Mouse (Mus musculus): ENCODE data around the gene Triap1.

The Triap1 gene

DNA sequence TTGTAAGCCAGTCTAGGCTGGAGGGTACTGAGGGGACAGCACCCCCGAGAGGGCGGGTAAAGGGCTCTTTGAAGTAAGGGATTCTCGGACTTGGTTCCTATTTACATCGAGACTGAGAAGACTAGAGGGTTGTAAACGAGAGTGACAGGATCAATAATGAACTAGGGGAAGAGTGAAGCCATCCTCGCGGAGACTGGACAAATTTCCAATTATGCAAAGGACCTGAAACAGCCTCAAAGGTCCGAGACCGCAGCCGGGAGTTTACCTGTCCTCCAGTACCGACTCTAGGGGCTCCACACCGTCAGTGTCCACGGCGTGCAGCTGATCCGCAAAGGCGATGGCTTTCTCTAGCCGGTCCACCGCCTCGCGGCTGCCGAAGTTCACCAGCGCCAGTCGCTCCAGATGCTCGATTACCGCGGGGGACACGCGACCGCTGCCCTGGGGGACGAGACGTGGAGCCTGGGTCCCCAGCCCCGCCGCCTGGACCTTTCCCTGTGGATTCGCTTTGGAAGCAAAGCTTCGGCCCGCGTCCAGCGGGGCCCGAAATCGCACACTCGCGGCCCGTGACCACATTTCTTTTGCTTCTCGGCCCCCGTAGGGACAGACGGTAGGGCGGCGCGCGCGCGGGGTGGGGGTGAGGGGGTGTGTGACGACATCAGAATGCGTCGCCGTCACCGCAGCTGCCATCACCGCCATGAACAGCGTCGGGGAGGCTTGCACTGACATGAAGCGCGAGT lies at the start of gene Triap1, which contains the start of gene Gatc:
TSS of gene Triap1 (plus strand) at position 649 of the 737 bp plus-strand sequence.
TSS of gene Gatc (minus strand) at position 602 of the 737 bp plus-strand sequence.
- no peak; the same call in 1 of the 2 replicates for TF ChIP-seq GATA4 (IDR thresholded peaks at IDR 0.05; ENCODE audit: insufficient replicate concordance, low read length)

DNA sequence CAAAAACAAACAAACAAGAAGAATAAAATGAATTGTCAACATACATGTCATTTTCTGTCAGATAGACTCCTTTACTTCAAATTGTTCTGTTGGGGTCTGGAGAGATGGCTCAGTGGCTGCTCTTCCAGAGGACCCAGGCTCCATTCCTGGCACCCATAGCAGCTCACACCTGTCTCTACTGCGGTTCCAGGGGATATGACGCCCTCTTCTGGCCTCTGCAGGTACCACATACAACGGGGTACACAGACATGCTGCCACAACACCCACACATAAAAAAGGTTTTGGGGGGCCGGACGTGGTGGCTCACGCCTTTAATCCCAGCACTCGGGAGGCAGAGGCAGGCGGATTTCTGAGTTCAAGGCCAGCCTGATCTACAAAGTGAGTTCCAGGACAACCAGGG lies 46.9 kb upstream of the Triap1 start:
- no peak for TF ChIP-seq GATA4 (IDR thresholded peaks at IDR 0.05; ENCODE audit: insufficient replicate concordance, low read length)

DNA sequence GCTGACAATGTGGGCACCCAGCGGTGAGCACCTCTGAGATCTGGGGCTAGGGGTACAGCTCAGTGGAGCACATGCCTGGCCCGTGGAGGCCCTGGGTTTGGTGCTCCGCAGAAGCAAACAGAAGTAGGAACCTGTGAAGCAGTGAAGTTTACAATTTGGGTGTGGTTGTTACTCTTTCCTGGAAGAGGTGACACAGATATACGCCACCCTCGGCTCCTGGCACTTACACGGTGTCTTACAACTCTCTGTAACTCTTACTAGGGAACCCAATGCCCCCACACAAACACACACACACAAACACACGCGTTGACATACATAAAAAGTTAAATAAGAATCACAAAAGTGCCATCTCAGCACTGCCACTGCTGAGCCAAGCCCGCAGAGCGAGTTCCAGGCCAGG lies 44.7 kb upstream of the Triap1 start:
- TF ChIP-seq GATA4 (IDR thresholded peaks at IDR 0.05; ENCODE audit: insufficient replicate concordance, low read length): no peak

DNA sequence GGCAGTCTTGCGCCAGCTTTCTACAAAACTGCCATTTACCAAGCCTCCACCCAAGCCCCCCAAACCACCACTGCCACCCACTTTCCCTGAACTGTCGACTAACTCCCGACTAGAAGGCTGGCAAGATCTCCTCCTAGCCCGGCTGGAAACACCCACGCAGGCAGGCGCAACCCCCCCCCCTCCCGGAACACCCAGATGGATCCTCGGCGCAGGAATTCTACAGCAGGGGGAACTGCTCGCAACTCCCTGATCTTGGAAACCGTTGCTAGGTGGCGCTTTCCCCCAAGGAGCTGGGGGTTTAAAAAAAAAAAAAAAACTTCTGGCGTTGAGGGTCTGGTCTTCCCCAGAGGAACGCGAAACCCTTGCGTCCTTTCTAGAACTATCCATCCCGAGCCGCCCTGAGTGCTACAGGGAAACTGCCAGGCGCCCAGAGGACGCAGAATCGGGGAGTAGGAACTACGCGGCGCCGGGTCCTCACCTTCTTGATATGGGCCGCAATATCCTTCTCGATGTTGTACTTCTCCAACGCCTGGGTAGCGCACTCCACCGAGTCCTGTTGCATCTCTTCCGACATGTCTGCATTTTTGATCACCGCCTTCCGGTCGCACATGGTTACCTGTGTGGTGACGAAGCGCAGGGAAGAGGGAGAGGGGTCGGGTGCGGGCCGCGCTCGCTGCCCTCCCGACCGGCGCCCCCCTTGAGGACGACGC lies 40.8 kb upstream of the Triap1 start:
- TF ChIP-seq GATA4 (IDR thresholded peaks at IDR 0.05; ENCODE audit: insufficient replicate concordance, low read length): no peak

DNA sequence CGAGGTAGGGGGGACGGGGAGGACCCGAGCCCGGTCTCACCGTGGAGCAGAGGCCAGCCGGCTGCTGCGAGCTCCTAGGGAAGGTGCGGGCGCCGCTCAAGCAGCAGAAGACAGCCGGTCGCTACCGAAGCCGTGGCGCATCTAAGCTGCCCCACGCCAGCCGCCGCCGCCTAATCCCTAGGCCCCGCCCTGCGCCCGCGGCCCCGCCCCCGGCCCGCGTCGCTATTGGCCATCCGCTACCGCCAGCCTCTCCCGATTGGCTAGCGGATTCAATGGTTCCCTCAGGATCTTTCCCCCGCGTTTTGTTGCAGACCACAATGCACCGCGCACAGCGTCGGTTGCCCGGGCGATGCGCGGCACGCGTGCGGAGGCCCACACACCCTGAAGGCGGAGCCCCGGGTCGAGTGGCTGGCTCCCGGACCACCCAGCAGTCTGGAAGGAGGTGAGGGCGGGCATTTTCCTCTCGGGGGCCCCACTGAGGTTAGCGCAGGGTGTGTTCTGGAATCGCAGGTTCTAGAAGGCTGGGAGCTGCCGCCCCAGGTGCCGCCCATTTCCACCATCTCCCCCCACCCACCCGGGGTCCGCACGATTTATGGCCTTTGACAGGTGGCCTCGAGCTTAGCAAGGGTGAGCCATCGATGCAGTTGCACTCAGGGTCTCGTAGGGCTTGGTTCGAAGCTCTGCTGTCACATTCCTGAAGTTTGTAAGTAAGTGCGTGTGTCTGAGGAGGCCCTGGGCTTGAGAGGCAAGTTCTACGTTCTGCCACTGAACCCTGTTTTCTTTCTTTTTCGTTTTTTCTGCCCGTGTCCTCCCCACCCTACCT lies 40.0 kb upstream of the Triap1 start, which contains the start of gene Dynll1:
TSS of gene Dynll1 (minus strand) at position 208 of the 823 bp plus-strand sequence.
- no peak for TF ChIP-seq GATA4 (IDR thresholded peaks at IDR 0.05; ENCODE audit: insufficient replicate concordance, low read length)

DNA sequence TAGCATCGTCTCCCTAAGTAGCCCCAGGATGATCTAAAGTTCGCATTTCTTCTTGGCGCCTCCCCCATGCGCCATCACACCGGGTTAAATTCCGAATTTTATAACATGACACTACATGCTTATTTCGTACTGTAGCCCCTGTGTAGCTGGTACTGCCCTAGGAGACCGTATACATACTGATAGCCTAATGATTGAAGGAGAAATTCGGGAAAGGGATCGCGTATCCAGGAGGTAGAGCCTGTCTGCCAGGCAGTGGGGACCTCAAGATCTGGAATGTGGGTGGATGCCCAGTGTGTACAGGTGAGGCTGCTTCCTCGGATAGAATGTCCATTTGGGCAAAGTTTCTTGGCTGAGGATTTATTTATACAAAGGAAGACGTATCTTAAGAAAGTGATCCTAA lies 39.4 kb upstream of the Triap1 start:
- TF ChIP-seq GATA4 (IDR thresholded peaks at IDR 0.05; ENCODE audit: insufficient replicate concordance, low read length): no peak

DNA sequence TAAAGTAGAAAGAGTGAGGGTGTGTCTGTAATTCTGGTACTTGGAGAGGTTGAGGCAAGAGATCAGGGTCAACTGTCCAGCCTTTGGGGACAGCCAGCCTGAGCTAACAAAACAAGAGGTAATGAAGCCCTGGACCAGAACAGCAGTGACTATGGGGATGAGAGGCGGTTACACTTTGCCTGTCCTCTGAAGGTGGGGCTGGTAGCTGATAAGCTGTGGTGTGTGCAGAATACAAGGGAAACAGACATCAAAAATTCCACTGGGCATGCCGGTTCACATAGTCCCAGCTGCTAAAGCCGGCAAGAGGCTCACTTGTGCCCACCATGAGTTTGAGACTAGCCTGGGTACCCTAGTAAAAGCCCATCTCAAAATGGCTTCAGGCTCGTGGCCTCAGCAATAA lies 28.7 kb upstream of the Triap1 start:
- TF ChIP-seq GATA4 (IDR thresholded peaks at IDR 0.05; ENCODE audit: insufficient replicate concordance, low read length): no peak

DNA sequence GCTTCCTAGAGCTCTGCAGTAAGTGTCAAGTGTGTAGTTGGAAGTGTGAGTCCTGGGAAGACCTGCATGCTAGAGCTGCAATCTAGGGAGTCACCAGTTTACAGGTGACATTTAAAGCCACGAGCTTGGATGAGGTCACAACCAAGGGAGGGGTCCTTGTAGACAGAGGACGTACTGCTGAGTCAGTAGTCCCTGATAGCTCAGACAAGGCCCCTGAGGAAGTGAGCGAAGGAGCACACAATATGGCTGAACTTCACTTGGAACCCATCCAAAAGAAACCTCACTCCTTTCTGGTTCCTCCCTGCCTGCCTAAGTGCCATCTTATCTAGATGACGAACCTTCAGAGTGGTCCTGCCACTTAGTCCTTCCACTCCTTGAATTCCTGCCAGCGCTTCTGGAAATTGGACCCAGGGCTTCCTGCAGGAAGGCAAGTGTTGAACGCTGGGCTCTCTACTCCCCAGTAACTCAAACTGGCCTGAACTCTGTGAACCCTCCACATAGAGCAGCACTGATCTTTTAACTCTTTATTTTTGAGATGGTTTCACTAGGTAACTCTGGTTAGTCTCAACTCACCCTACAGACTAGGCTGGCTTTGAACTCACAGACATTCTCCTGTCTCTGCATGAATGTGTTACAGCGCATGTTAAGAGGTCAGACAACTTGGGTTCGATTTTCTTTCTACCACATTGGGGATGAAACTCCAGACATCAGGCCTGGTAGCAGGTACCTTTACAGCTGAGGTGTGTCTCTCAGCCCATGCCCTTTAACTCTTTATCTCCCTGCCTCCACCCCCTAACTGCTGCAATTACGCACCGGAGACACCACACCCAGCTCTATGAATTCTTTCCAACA lies 28.0 kb upstream of the Triap1 start:
- TF ChIP-seq GATA4 (IDR thresholded peaks at IDR 0.05; ENCODE audit: insufficient replicate concordance, low read length): no peak

DNA sequence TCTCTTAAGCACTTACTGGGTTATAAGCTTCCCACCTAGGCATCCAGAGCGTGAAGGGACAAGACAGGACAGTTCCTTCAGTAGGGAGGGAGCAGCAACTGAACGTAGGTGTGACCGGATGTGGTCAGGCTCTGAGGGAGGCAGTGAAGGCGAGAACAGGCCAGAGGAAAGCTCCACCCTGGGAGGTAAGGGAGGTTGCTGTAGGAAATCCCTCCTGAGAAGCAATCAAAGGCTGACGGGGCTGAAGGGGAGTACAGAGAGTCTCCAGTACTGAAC lies 27.4 kb upstream of the Triap1 start:
- no peak for TF ChIP-seq GATA4 (IDR thresholded peaks at IDR 0.05; ENCODE audit: insufficient replicate concordance, low read length)

DNA sequence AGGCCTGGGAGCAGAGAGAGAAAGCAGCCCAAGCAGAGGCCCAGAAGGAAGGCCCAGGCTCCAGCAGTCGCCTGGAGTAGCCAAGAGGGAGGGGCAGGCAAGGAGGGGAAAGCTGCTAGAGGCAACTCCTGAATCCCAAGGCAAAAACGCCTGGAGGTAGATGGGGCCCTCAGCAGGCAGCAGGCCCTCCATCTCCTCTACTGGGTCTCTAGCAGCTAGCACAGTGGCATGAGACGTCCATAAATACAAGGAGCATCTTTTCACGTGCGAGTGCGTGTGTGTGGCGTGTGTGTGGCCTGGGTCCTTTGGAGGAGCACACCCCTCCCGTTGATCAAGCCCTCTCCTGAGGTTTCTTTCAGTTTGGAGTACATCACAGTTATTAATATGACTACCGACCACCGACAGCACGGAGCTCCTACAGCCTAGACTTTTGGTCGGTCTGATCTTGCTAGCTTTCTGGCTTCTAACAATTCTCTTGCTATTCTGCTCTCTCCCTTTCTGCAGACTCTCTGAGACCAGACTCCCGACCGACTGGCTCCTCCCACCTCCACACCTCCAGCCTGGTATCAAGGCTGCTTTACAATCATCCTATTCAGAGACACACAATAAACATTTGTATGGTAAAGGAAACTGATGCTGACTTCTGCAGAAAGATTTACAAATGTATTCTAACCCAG lies 23.9 kb upstream of the Triap1 start:
- no peak for TF ChIP-seq GATA4 (IDR thresholded peaks at IDR 0.05; ENCODE audit: insufficient replicate concordance, low read length)

DNA sequence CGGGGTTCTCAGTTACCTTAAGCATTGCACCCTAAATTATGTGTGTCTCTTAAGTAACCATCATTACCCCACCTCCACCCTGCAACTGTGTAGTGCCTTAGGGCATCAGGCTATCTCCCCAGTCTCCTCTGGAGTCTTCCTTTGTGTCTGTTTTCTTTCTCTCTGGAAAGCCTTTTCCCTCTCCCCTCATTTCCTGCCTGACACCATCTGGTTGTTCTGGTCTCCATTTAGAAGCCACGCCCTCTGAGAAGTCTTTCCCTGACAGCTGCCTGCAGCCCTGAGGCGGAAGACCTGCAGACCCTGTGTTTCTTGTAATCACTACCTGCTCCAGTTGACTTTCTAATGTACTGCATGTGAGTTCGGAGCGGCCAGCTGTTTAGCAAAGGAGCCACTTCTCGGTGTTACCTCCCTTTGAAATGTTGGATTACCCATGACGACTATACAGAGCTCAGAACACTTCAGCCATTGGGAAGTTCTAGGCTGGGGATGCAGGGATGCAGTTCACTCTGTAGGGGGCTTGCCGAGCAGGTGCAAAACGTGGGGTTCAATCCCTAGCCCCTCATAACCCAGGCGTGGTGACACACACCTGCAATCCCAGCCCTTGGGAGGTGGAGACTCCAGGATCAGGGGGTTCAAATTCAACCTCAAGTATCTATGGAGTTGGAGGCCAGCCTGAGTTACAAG lies 23.2 kb upstream of the Triap1 start:
- no peak for TF ChIP-seq GATA4 (IDR thresholded peaks at IDR 0.05; ENCODE audit: insufficient replicate concordance, low read length)

DNA sequence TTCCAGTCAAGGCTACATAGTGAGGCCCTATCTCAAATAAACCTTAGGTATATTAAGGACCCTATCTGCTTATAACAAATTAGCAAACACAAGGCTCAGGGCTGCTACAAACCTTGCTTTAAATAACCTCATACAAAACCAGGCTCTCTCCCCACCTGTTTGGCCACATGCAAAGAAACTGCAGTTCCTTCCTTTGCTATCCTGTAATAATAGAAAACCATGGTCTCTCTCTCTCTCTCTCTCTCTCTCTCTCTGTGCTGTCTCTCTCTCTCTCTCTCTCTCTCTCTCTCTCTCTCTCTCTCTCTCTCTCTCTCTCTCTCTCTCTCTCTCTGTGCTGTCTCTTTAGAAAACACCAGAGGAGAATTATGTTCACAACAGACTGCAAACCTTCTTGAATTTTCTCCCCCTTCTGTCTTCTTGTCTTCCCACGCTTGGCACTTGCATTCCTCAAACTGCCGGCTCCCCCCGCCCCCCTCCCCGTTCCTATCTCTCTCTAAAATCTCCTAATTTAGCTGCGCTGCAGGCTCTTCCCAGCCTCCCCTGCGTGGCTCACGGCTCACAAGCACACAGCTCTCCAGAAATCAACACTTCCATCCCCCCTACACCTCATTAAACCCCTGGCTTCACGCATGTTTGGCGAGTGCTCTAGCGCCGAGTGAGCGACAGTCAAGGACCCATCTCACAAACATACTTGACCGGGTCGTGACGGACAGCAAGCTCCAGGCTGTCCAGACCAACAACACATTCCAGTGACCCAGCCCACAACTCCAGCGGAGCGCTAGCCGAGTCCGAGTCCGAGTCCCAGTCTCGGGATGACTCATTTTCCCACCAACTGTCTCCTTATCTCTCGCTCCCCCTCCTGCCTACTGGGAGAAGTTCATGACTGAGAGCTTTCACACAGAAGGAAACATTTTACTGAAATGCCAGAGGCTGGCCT lies 21.8 kb upstream of the Triap1 start:
- TF ChIP-seq GATA4 (IDR thresholded peaks at IDR 0.05; ENCODE audit: insufficient replicate concordance, low read length): peak; percentile 67; the same call in 1 of the 2 replicates
